Mouse (Mus musculus): ENCODE data around the gene Adam22.

DNA sequence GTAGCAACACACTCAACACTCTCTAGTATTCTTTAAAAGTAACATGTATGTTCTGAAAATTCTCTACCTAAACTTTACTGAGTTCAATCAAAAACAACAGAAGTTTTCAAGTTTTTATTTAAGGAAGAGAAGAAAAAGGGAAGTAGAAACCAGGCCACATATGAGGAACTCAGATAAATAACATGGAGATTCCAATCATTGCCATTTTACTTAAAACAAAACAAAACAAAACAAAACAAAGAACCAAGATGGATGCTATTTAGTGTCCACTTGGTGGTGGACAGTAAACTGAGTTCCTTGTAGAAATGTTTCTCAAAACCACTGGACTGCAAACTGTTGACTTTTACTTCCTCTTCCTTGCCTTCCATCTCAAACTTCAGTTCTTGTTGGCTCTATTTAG is 21.6 kb downstream of the Adam22 start:
- no peak for TF ChIP-seq CTCF (IDR thresholded peaks at IDR 0.05; ENCODE audit: borderline replicate concordance, control insufficient read depth, extremely low read depth, insufficient read depth, low read length, poor library complexity)
- no peak for TF ChIP-seq POLR2A (IDR thresholded peaks at IDR 0.05; ENCODE audit: control insufficient read depth, extremely low read depth, insufficient read depth, low read length, poor library complexity)

All from thymus, adult 2 months (tissue).